Mouse (Mus musculus): ENCODE measurements around the gene E2f6. TPM values are rescaled to one million over a fixed set of nuclear protein-coding genes. Genes with fewer than 3 reads are reported as not detected.

Gene E2f6
- polyA plus RNA-seq, 1 experiment, result 9.9 TPM

GRCm38 (mm10) chr12:16880077-16880476, 69.3 kb downstream of the E2f6 start:
- Histone ChIP-seq H3K4me1 (ENCODE audit: control insufficient read depth, insufficient read depth, low read length) (peaks cover 2% of the 10 kb centered on the region; the same call in 1 of the 2 replicates), H3K27ac (ENCODE audit: control insufficient read depth, insufficient read depth, low read depth, low read length, poor library complexity) (no peak overlapping the region), H3K4me3 (replicated peaks; ENCODE audit: control insufficient read depth, low read depth, low read length) (no peak overlapping the region)
- WGBS, result 85% methylated on average over 4 of the region's 4 CpGs
- no peak for TF ChIP-seq POLR2A (IDR thresholded peaks at IDR 0.05; ENCODE audit: borderline replicate concordance, control insufficient read depth, low read depth, low read length)
- TF ChIP-seq CTCF (IDR thresholded peaks at IDR 0.05; ENCODE audit: control insufficient read depth, insufficient read depth, low read length), result no peak

GRCm38 (mm10) chr12:16882442-16882841, 71.7 kb downstream of the E2f6 start:
- whole genome bisulfite sequencing, result 68% methylated on average over 3 of the region's 3 CpGs
- Histone ChIP-seq H3K27ac (ENCODE audit: control insufficient read depth, insufficient read depth, low read depth, low read length, poor library complexity) (no peak overlapping the region), H3K4me3 (replicated peaks; ENCODE audit: control insufficient read depth, low read depth, low read length) (no peak overlapping the region), H3K4me1 (ENCODE audit: control insufficient read depth, insufficient read depth, low read length) (no peaks in the 10 kb centered on the region; the same call in 1 of the 2 replicates)
- TF ChIP-seq POLR2A (IDR thresholded peaks at IDR 0.05; ENCODE audit: borderline replicate concordance, control insufficient read depth, low read depth, low read length), result no peak
- no peak for TF ChIP-seq CTCF (IDR thresholded peaks at IDR 0.05; ENCODE audit: control insufficient read depth, insufficient read depth, low read length)

- Histone ChIP-seq H3K4me3 (replicated peaks; ENCODE audit: control insufficient read depth, low read depth, low read length) (no peak overlapping the region), H3K4me1 (ENCODE audit: control insufficient read depth, insufficient read depth, low read length) (no peaks in the 10 kb centered on the region; the same call in 1 of the 2 replicates), H3K27ac (ENCODE audit: control insufficient read depth, insufficient read depth, low read depth, low read length, poor library complexity) (no peak overlapping the region)
- no peak for TF ChIP-seq POLR2A (IDR thresholded peaks at IDR 0.05; ENCODE audit: borderline replicate concordance, control insufficient read depth, low read depth, low read length)
- TF ChIP-seq CTCF (IDR thresholded peaks at IDR 0.05; ENCODE audit: control insufficient read depth, insufficient read depth, low read length), result no peak
- 87% methylated on average over 7 of the region's 7 CpGs for WGBS
These were observed 72.3 kb downstream of the E2f6 start for GRCm38 (mm10) chr12:16883111-16883510.

DNA sequence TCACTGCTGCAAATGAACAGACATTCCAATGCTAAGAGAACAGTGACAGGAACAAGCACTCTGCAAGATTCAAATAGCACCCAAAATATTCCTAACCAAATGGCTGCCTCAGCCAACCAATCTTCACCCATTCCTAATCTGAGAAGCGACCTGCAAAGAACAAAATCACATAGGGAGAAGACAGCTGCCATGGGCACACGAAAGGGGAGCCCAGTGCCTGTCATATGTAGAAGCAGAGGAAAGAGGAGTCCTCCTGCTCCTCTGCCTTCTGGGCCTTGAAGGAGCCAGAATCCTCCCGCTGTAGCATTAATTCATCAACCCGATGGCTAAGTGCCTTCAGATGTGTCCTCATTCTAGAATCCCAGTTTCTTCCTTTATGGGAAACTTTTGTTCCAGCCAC, 73.8 kb downstream of the E2f6 start:
- Histone ChIP-seq H3K27ac (ENCODE audit: control insufficient read depth, insufficient read depth, low read depth, low read length, poor library complexity) (no peak overlapping the region), H3K4me1 (ENCODE audit: control insufficient read depth, insufficient read depth, low read length) (no peaks in the 10 kb centered on the region; the same call in 1 of the 2 replicates), H3K4me3 (replicated peaks; ENCODE audit: control insufficient read depth, low read depth, low read length) (no peak overlapping the region)
- TF ChIP-seq CTCF (IDR thresholded peaks at IDR 0.05; ENCODE audit: control insufficient read depth, insufficient read depth, low read length), result no peak
- no peak for TF ChIP-seq POLR2A (IDR thresholded peaks at IDR 0.05; ENCODE audit: borderline replicate concordance, control insufficient read depth, low read depth, low read length)
- WGBS, result 79% methylated on average over 4 of the region's 4 CpGs

- 83% methylated on average over 6 of the region's 6 CpGs for WGBS
- TF ChIP-seq POLR2A (IDR thresholded peaks at IDR 0.05; ENCODE audit: borderline replicate concordance, control insufficient read depth, low read depth, low read length) (no peak), CTCF (IDR thresholded peaks at IDR 0.05; ENCODE audit: control insufficient read depth, insufficient read depth, low read length) (no peak)
- Histone ChIP-seq H3K4me1 (ENCODE audit: control insufficient read depth, insufficient read depth, low read length) (no peaks in the 10 kb centered on the region), H3K4me3 (replicated peaks; ENCODE audit: control insufficient read depth, low read depth, low read length) (no peak overlapping the region), H3K27ac (ENCODE audit: control insufficient read depth, insufficient read depth, low read depth, low read length, poor library complexity) (no peak overlapping the region)
These were observed 75.6 kb downstream of the E2f6 start for GRCm38 (mm10) chr12:16886354-16886753.

Other genes with a start within 250 kb of the E2f6 start
- gene Lpin1, start 200.0 kb upstream of the E2f6 start, polyA plus RNA-seq (2011; ENCODE audit: insufficient read depth, insufficient read length, low replicate concordance, missing spikeins), result 6.9 and 14.8 TPM in 2 replicates
- not detected in 2 replicates for gene Ntsr2, start 157.6 kb upstream of the E2f6 start, polyA plus RNA-seq (2011; ENCODE audit: insufficient read depth, insufficient read length, low replicate concordance, missing spikeins)
- not detected in 2 replicates for gene Greb1, start 10.1 kb upstream of the E2f6 start, polyA plus RNA-seq (2011; ENCODE audit: insufficient read depth, insufficient read length, low replicate concordance, missing spikeins)
- gene Rock2, start 83.9 kb downstream of the E2f6 start, polyA plus RNA-seq (2011; ENCODE audit: insufficient read depth, insufficient read length, low replicate concordance, missing spikeins), result 16.7 and 24.1 TPM in 2 replicates
- gene Pqlc3, start 189.4 kb downstream of the E2f6 start, polyA plus RNA-seq (2011; ENCODE audit: insufficient read depth, insufficient read length, low replicate concordance, missing spikeins), result 9.8 and 14.7 TPM in 2 replicates
- gene 2410004P03Rik, start 200.8 kb downstream of the E2f6 start, polyA plus RNA-seq (2011; ENCODE audit: insufficient read depth, insufficient read length, low replicate concordance, missing spikeins), result 0.29 and 0.57 TPM in 2 replicates